Mouse (Mus musculus) frontal cortex, postnatal 36 days (tissue): ENCODE measurements around the gene Sept6.
"Not testable (repeated sequence)": the region's sequence is repeated elsewhere in the genome, so short reads cannot be mapped to it uniquely, and the experiment has no call there.

Experiments
- DNase-seq, 2 experiments: peaks; one replicate each; pipeline ENCODE4 v3.0.0; 2022; ENCODE audit warnings: low spot score in 2 of 2

Sept6 gene

DNA sequence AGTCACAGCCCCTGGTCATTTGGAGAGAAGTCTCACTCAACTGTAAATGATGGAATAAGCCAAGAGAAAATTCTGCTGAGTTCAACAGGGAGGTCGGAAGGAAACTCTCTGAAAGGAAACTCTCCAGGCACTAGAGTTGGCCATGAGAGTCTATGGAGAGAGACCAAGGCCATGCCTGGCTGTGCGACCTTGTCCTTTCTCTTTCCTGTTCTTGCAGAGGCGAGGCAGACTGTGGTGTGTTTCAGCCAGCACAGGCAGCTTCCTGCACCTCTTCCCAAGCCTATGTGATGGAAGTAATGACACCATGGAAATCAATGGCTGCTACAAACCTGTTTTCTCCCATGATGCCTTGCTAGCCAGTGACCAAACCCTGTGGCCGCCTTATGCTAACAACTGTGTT is 20.4 kb downstream of the Sept6 start:
- DNase-seq: no peak

DNA sequence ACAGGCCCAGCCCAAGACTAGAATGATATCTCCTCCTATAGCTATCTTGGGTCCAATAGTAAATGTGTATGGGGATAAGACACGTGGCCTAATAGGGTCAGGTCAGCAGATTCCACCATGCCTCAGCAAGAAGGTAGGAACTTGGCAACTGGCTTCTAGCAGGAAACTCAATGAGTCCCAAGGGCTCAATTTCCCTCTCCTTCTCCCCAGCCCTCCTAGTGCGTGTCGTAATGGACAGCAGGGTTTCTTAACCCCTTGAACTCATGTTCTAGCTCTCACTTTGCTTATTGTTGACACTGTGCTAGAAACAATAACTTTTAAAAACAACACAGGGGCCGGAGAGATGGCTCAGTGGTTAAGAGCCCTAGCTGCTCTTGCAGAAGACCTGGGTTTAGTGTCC is 22.1 kb downstream of the Sept6 start:
- no peak for DNase-seq

DNA sequence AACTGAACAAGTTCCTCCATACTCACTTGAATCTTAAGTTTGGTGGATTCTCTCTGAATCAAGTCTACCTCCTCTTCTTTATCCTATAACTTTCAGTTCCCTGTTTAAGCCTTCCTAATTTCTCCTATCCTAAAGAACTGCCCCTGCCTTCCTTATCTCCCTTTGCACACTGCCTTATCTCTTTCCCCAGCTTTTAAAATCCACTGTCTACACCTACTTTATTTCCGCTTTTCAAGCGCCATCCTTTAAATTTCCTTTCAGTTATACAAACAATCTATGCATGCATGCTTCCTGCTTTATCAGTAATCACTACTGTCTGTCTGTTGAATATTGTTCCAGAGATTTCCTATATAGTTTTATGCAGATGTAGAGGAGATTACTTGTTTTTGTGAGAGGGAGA is 34.9 kb downstream of the Sept6 start:
- DNase-seq: no peak

DNA sequence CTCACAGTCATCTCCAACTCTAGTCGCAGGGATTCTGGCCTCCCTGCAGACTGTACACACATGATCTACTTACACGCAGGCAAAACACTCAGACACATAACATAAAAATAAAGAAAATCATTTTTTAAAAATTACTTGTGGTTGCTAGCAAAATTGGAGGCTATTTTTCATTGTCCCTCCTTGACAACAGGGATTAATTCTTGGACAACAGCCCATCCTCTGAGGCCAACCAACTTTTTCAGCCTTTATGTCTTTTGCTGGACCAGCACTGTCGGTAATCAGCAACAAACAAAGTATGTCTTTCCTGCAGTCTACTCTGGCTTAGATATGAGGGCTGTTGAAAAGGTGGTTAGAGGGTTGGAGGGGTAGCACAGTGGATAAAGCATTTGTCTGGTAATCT is 50.5 kb downstream of the Sept6 start:
- no peak for DNase-seq

DNA sequence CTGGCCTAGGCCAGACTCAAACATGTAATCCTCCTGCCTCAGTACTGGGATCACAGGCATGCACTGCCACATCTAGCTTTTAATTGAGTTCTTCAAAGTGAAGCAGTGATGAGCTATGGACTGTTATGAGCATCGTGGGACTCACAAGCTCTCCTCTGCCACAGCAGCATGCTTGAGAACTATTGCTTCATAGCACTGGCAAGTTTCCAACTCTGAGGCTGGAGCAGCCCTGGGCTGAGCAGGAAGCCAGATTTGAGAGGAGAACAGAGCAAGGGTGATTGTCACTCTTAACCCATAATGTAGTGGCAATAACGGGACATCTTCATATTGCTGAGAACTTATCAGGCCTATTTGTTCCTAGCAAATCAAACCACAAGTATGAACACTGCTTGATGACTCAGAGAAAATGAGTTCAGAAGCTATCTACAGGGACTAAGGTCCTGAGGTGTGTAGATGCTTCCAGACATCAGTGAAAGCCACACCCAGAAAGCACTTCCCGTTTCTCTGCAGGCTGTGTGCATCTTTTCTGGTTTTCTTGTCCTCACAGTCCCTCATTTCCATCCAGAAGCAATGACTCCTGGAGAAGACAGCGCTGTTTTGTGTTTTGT is 51.7 kb downstream of the Sept6 start:
- peak in 1 of 2 experiments; percentile 9 for DNase-seq

DNA sequence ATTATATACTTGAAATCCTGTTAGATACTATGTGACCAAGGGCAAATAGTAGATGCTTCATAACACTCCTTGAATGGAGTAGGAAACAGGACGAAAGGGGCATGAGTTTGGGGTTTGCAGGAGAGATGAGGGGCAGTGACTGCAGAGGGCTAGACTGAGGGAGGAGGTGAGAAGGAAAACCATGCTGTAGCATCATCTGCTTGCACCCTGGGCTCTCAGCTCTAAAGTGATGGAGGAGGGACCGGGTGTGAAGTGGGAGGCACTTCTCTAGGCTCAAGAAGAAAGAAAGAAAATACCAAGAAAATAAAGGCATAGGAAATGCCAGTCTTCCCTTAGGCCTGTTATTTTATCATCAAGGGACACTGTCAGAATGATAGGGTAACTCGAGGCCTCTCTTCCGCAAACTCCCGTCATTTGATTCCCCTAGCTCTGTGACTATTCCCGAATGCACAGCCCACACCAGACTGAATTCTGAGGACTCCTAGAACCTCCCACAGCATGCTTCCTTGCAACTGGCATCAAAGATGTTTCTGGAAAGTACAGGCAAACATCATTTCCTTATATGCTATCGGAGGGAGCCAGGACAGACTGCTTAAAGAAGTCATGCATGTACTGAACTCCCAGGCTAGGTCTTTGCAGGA is 56.1 kb downstream of the Sept6 start:
- peak in 1 of 2 experiments; percentile 21 for DNase-seq

DNA sequence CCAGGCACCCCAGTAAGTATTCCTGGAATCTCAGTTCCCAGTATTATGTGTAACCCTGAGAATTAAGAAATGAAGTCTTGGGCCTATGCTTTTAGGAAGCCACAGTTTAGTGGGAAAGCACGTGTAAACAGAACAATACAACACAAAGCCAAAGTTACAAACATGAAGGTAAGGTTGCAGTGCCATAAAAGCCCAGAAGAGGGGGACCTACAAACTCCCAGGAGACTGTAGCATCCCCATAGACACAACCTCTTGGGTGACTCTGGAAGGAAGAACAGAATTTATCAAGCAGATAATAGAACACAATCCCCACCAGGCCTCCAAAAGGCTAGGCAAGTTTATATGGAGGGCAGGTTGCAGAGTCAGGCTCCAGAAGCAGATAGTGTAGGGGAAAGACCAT is 61.0 kb downstream of the Sept6 start:
- DNase-seq: no peak

DNA sequence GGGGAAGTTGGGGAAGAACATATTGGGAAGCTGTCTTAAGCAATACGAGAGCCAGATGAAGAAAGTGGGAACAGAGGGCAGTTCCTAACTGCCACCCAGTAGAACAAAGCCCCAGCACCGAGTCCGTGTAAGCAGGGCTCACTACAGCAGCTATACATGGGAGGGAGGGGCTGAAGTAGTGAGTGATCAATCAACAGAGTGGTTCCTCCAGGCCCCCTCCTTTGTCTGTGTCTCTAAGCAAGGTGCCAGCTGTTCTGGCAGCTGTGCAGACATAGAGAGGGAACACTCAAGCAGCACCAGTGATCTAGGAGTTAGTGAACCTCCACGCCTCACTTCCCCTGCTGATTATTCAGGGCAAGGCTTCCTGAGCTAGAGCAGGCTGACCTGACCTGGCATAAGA is 61.9 kb downstream of the Sept6 start:
- no peak for DNase-seq

DNA sequence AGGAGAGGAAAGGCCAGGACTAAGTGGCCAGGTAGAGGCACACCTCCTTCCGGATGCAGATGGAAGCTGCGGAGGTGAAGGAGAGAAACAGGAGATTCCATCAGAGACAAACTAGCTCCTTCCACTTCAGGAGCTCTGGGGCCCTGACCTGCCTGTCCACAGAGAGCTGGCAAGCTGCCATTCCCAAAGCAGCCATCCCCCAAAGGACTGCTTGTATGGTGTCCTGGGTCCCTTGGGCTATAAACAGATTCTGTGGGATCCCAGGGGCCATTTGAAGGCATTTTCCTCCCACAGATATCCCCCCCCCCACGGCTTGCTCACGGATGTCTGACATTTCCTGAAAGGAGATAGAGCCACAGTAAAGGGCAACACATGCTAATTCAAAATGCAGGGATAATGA is 62.8 kb downstream of the Sept6 start:
- DNase-seq: no peak

DNA sequence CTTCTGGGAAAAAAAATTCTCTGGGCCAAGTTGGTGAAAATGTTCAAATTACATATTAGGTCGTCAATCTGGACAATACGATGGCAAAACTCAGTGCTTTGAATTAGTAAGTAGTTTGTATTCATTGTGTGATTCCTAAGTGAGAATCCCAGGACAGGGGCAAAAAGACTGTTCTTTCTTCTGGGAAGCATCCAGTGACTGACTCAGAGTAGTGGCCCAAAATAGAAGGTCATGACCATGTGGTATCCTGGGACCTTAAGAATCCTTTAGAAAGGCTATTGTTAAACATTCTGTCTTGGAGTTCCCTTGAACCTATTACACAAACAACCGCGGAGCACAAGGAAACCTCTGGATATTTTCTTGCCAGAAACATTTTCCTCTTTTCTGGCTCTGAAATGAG is 70.2 kb downstream of the Sept6 start:
- DNase-seq: no peak

DNA sequence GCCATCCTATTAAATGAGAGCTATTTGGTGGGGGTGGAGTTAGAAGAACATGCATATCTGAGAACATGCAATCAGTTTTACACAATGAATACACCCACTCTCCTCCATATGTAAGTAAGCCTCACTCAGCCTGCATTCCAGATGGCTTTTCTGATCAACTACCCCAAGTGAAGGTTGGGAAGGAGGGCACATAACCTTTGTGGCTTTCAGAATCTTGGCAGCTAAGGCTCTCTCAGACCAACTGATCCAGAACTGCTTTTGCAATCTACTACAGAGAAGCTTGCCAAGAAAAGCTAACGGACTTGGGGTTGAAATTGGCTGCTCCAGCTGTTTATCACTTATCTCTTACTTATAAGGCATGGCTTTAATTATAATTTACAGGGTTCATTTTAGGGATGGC is 73.8 kb downstream of the Sept6 start:
- no peak for DNase-seq

DNA sequence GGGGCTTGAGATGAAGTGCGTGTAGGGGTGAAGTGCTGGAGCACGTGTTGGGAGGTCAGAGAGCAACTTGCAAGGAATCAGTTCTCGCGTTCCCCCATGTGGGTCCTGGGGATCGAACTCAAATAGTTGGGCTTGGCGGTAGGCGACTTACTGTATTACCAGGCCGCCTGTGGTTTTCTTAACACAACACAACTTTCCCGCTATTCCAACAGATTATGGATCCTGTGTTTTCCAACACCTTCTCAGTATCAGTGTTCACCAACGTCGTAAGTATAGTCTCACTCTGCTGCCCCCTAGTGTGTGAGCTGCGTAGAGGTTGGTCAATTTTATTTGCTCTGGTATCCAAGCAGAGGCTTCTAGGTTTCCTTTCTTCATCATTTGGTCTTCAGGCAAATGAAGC is 80.3 kb downstream of the Sept6 start:
- peak; percentile 26 to 28 for DNase-seq

DNA sequence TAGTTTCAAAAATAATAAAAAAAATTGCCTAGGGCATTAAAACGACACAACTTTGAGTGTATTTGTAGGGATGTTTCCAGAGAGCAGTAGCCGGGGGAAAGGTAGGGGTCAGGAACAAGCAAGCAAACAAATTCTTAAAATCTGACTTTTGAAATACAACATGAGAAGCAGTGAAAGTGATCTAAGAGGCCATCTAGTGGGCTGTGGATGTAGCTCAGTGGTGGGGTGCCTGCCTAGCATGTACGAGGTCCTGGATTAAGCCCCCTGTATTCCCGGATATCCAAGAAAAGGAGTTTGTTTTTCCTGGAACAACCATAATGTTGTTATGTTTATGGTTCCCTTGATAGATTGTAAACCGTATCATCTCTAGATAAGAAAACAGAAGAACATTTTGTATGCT is 85.1 kb downstream of the Sept6 start:
- DNase-seq: no peak

DNA sequence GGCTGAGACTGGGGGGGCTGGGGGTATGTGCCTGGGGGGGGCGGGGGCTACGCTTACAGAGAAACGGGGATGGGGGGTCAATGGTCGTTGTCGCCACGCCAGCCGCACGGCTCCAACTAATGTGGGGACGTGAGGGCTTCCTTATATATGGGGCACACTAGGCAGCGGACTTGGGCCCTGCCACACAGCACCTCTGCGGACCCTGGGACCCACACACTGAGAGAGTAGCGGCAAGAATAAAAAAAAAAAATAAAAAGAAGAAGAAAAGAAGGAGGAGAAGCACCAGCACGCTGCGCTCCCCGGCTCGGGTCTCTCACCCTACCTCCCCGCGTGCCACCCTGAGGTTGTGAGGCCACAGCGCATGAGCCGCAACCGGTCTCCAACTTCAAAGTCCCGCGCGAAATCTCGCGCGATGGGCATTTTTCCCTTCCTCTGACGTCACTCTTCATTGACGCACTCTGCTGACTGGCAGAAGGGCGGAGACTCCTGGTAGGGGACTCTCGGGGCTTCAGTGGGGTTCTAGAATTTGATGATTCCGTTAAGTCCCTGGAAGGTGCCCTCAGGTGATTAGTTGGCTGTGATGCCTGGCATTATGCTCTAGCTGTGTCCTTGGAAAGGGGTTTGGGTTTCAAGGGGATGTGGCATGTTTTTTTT is 88.4 kb downstream of the Sept6 start:
- peak; percentile 89 to 95 for DNase-seq

DNA sequence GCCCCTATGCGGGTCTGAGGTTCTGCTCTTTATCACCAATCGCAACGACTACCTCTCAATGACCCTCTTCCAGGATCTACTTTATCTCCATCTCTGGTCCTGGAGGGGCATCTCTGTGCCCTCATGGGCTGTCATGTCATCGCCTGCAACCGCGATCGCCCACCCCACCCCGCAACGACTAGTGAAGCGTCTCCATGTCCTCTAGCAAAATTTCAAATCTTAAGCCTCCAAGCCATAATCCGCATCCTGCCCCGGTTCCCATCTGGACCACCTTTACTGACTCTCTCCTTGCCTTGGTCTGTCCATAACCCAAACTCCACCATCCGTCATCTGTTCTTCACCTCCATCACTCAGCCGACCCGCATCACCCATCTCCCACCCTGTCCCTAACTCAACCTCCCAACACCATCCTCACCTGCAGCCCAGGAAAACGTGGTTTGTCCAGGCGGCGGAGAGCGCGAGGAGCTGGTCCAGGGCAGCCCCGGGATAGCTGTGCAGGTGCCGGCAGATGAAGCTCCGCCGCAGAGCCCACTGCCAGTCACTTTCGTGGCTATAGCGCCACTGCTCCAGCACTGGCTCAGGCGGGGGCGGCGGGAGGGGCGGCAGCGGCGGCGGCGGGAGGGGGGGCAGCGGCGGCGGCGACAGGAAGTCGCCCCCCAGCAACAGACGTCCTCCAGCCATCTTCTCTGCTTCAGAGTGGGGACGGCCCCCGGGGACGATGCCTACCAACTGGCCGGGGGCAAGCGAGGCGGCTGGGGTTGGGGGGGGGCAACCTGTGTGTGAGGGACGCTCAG is 89.1 kb downstream of the Sept6 start, which contains the start of gene Nkrf:
TSS of gene Nkrf (minus strand) at position 579 of the 794 bp plus-strand sequence.
- DNase-seq: peak; percentile 22 to 34

DNA sequence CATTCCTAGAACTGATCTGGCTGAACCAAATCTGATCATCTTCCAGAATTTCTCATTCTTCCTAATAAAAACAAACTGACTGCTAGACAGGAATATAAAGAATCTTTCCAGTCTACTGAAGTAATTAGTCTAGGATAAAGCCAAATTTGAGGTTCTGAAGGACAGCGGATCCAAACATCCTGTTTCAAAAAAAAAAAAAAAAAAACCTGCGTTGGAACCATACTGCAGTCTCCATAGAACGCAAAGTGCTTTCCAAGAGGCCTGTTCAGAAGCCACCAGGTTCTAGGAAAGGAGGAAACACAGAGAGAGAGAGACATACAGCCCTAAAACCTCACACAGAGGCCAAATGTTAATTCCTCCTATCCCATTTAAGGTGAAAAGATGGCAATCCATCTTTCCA is 89.9 kb downstream of the Sept6 start:
- no peak for DNase-seq

DNA sequence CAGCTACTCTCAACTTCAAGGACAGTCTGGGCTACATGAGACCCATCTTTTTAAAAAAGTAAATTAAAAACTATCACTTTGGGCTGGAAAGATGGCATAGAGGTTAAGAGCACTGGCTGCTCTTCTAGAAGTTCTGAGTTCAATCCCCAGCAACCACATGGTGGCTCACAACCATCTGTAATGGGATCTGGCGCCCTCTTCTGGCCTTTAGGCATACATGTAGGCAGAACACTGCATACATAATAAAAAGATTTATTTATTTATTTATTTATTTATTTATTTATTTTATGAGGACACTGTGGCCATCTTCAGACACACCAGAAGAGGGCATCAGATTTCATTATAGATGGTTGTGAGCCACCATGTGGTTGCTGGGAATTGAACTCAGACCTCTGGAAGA is 92.7 kb downstream of the Sept6 start:
- not testable (repeated sequence) for DNase-seq

DNA sequence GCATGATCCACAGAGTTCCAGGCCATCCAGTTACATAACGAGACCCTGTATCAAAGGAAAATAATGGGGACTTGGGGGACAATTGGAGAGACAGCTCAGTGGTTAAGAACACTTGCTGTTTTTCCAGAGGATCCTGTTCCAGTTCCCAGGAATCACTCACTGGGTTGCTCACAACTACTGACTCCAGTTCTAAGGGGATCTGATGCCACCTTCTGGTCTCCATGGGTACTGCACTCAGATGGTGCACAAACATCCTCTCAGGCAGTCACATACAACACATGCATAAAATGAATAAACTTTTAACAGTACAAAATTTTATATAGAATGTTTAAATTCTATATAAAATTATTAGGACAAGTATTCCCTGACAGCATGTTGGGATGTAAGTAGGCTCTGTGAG is 106.9 kb downstream of the Sept6 start:
- DNase-seq: no peak

DNA sequence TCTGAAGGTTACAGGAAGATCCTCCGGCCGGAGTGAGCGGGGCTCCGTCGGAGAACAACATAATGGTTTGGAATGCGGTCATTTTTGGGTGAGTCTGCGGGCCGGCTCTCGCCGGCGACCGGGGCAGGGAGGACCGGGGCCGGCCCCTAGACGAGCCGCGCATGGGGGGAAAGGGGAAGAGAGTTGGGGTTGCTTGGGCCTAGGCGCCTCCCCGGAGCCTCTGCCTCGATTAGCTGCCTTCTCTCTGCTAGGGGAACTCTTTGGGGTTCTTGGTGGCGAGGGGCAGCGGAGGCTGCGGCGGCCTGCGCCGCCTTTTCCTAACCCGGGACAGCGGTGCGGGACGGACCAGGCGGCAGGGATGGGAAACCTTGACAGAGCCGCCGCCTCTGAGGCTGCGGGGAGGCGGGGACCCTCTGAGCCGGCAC is 116.9 kb downstream of the Sept6 start:
- DNase-seq: peak; percentile 3 to 9

DNA sequence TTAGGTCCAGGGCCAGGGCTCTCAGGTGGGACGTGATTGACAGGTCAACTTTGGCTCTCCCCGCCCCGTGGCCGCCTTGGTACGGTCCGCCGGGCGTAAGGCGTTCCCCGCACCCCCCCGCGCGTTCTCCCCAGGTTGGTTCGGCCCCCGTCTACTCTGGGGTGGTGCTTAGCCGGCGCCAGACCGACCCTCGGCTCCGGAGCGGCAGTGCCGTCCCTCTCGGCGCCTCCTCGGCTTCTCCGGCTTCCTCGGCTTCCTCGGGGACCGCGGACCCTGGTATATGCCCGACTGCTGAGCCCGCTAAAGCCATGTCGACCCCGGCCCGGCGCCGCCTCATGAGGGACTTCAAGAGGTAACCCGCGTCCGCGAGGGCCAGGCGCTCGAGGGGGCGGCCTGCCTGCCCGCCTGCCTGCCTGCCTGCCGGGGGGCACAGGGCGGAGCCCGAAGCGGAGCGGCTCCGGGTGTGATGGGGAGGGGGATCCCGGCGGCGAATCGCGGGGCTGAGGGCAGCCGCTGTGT is 117.4 kb downstream of the Sept6 start:
- DNase-seq: peak; percentile 75 to 78

DNA sequence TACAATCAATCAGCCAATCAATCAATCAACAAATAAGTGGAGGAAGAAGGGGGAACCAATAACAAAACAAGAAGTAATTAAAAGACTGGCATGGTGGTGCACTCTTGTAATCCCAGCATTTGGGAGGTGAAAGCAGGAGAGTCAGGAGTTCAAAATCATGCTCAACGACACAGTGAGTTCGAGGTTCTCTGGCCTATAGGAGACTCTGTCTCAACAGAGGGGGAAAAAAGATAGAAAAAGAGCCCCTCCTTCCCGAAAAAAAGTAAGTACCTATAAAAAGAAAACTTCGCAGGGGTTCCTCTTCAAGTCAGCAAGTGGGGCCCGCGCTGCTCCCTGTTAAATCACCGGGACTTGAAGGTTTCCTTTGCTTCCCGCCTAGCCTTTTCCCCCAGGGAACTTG is 117.8 kb downstream of the Sept6 start, which contains the start of the genes Ube2a and C330007P06Rik:
TSS of gene Ube2a (plus strand) at position 136 of the 400 bp plus-strand sequence.
TSS of gene C330007P06Rik (minus strand) at position 347 of the 400 bp plus-strand sequence.
- DNase-seq: no peak

DNA sequence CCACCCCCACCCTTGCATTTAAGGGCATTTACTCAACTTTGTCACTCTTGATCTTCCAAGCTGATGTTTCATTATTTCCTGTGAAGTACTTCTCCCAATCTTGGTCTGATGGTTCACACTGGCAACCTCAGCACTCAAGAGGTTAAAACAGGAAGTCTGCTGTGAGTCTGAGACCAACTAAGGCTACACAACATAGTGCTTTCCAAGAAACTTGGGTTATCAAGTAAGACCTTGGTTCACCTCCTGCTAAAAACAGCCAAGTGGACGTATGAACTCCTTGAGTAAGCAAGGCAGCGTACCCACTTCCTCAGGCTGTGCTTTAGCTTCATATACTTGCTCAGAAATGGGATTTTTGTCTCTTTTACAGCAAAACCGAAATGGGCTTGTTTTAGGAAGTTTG is 121.2 kb downstream of the Sept6 start:
- DNase-seq: no peak
